ENCODE assay signal across 17 mouse cellular contexts in the genomic region with DNA sequence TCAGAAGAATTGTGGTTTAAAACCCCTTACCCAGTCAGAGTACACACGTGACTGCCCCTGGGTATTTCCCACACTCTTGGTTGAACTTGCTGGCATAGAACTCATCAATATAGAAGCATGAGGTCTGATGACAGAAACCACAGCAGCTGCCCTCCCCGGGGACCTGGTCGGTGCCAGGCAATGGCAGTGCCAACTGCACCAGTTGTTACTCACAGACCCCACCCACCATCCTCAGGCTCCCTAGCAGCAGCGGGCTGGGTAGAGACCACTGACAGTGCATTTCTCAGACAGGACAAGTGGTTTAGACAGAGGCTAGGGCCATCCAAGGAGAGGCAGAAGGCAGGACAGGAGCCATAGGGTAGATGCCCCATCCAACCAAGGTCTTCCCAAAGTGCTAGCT.
DNase-seq lines count a peak whose midpoint lies in the region; ATAC-seq and TF ChIP-seq lines count a peak whose summit lies in the region.
"Had no signal": no experiment of that assay in that cellular context is flagged by ENCODE, and none has a peak within 500 bp of the region (broad histone marks: within the 10 kb centered on the region; RNA-seq: fewer than 3 reads in every experiment).

No protein-coding gene starts in this region.

- H3K9ac ChIP-seq in hindbrain, embryonic 11.5 days (ENCODE audit: low read depth, low read length) = no peak overlapping the region
- H3K9ac ChIP-seq in hindbrain, postnatal 0 days (replicated peaks; ENCODE audit: low read length) = no peak overlapping the region
- H3K9ac ChIP-seq: embryonic facial prominence, embryonic 12.5 days; limb, embryonic 12.5 days; liver, embryonic 13.5 days; lung, embryonic 15.5 days had no signal

- ATAC-seq in hindbrain, embryonic 11.5 days (ENCODE audit: low FRiP score) = no peak
- peak; percentile 55; the same call in 1 of the 2 replicates for ATAC-seq in hindbrain, postnatal 0 days
- ATAC-seq: intestine, embryonic 16.5 days had no signal

- intact Hi-C loops in heart, postnatal 25 days (cut with DNase I) = no loop called here

- no peak for DNase-seq in hindbrain, embryonic 10.5 days (ENCODE audit: low spot score)
- no peak for DNase-seq in hindbrain, embryonic 11.5 days (ENCODE audit: low spot score)
- DNase-seq in brain, embryonic 14.5 days (ENCODE audit: low read depth) = peak; percentile 38
- DNase-seq in hindbrain, postnatal 0 days (ENCODE audit: low spot score) = peak; percentile 61
- peak; percentile 2 for DNase-seq in splenic B cell, adult 2 months (ENCODE audit: low read depth, low spot score)
- no peak for DNase-seq in heart, postnatal 25 days (ENCODE audit: low spot score)
- DNase-seq in adrenal gland, adult (ENCODE audit: inconsistent age in 2 of 2, low spot score in 1 of 2) = no peak
- DNase-seq: adrenal gland, postnatal 10 days; cerebellum, adult 11-12 months; heart, postnatal 36 days; layer of hippocampus, postnatal 36 days; liver, embryonic 13.5 days had no signal

- H3K27me3 ChIP-seq in hindbrain, embryonic 10.5 days (ENCODE audit: insufficient read depth, poor library complexity, severe bottlenecking) = peaks cover 87% of the 10 kb centered on the region
- peaks cover 11% of the 10 kb centered on the region; the same call in 1 of the 2 replicates for H3K27me3 ChIP-seq in hindbrain, embryonic 11.5 days (ENCODE audit: control insufficient read depth, insufficient read depth, low read length)
- H3K27me3 ChIP-seq in hindbrain, postnatal 0 days (ENCODE audit: insufficient read depth, low read length) = peaks cover 5% of the 10 kb centered on the region; the same call in 1 of the 2 replicates
- peaks cover 1% of the 10 kb centered on the region; the same call in 1 of the 2 replicates for H3K27me3 ChIP-seq in splenic B cell, adult 2 months (ENCODE audit: control insufficient read depth, insufficient read depth, low read length, poor library complexity, severe bottlenecking)

- 85% methylated on average over 4 of the region's 4 CpGs for WGBS in hindbrain, embryonic 10.5 days
- WGBS in hindbrain, embryonic 11.5 days = 76% methylated on average over 4 of the region's 4 CpGs
- WGBS in hindbrain, postnatal 0 days = 46% methylated on average over 4 of the region's 4 CpGs

- peak overlapping the region; percentile 70; the same call in 1 of the 2 replicates for H3K27ac ChIP-seq in hindbrain, embryonic 10.5 days
- no peak overlapping the region for H3K27ac ChIP-seq in hindbrain, embryonic 11.5 days (ENCODE audit: low read depth, low read length)
- H3K27ac ChIP-seq in hindbrain, postnatal 0 days = no peak overlapping the region
- H3K27ac ChIP-seq: embryonic facial prominence, embryonic 12.5 days; heart, embryonic 10.5 days; limb, embryonic 12.5 days; liver, embryonic 13.5 days; lung, embryonic 15.5 days had no signal

- peaks cover 44% of the 10 kb centered on the region for H3K4me1 ChIP-seq in hindbrain, embryonic 10.5 days (replicated peaks)
- peaks cover 5% of the 10 kb centered on the region; the same call in 1 of the 2 replicates for H3K4me1 ChIP-seq in hindbrain, embryonic 11.5 days (replicated peaks; ENCODE audit: control insufficient read depth, insufficient read depth, low read length)
- H3K4me1 ChIP-seq in hindbrain, postnatal 0 days (ENCODE audit: insufficient read depth, low read length) = peaks cover 8% of the 10 kb centered on the region
- H3K4me1 ChIP-seq: limb, embryonic 12.5 days; liver, embryonic 13.5 days; lung, embryonic 15.5 days had no signal

- no peak for TF ChIP-seq POLR2A in brain, embryonic 14.5 days (IDR thresholded peaks at IDR 0.05; ENCODE audit: borderline replicate concordance, extremely low read depth, insufficient read depth, insufficient read length, poor library complexity, severe bottlenecking)

- peaks cover 12% of the 10 kb centered on the region for H3K9me3 ChIP-seq in hindbrain, embryonic 10.5 days
- no peaks in the 10 kb centered on the region for H3K9me3 ChIP-seq in hindbrain, embryonic 11.5 days (ENCODE audit: control insufficient read depth, low read length)
- 0 out of 2 replicates have a peak, but pooled peaks cover 3% of the 10 kb centered on the region for H3K9me3 ChIP-seq in hindbrain, postnatal 0 days (ENCODE audit: low read length)
- H3K9me3 ChIP-seq: liver, embryonic 13.5 days; lung, embryonic 15.5 days had no signal

- TF ChIP-seq CTCF in brain, embryonic 14.5 days (IDR thresholded peaks at IDR 0.05; ENCODE audit: borderline replicate concordance, extremely low read depth, insufficient read depth, insufficient read length) = no peak
- no peak for TF ChIP-seq CTCF in hindbrain, postnatal 0 days (IDR thresholded peaks at IDR 0.05; ENCODE audit: low read depth)

- H3K4me3 ChIP-seq in hindbrain, embryonic 10.5 days = no peak overlapping the region
- H3K4me3 ChIP-seq in hindbrain, embryonic 11.5 days (ENCODE audit: low read depth, low read length) = no peak overlapping the region
- no peak overlapping the region for H3K4me3 ChIP-seq in hindbrain, postnatal 0 days (ENCODE audit: low read length)
- H3K4me3 ChIP-seq: embryonic facial prominence, embryonic 12.5 days; heart, embryonic 10.5 days; limb, embryonic 12.5 days; liver, embryonic 13.5 days; lung, embryonic 15.5 days had no signal

- H3K4me2 ChIP-seq in hindbrain, embryonic 11.5 days (replicated peaks; ENCODE audit: low read depth, low read length) = no peak overlapping the region
- no peak overlapping the region for H3K4me2 ChIP-seq in hindbrain, postnatal 0 days (ENCODE audit: low read depth, low read length)
- H3K4me2 ChIP-seq: embryonic facial prominence, embryonic 12.5 days; limb, embryonic 12.5 days; liver, embryonic 13.5 days; lung, embryonic 15.5 days had no signal

- H3K36me3 ChIP-seq in hindbrain, embryonic 10.5 days = no peaks in the 10 kb centered on the region
- no peaks in the 10 kb centered on the region for H3K36me3 ChIP-seq in hindbrain, embryonic 11.5 days (ENCODE audit: control insufficient read depth, insufficient read depth, low read length)
- H3K36me3 ChIP-seq in hindbrain, postnatal 0 days (ENCODE audit: insufficient read depth, low read length) = no peaks in the 10 kb centered on the region
- H3K36me3 ChIP-seq in splenic B cell, adult 2 months (ENCODE audit: control insufficient read depth, insufficient read depth, low read length, poor library complexity, severe bottlenecking) = no peaks in the 10 kb centered on the region
- H3K36me3 ChIP-seq: embryonic facial prominence, embryonic 12.5 days; heart, embryonic 10.5 days; limb, embryonic 12.5 days; liver, embryonic 13.5 days; lung, embryonic 15.5 days had no signal

Comparison
In these comparisons a context has a peak if more than half of its experiments do, and no peak if none do; other contexts are left out.
1. DNase-seq: peak in brain, embryonic 14.5 days (single experiment), hindbrain, postnatal 0 days (single experiment) and splenic B cell, adult 2 months (single experiment); none in hindbrain, embryonic 10.5 days (single experiment), hindbrain, embryonic 11.5 days (single experiment), heart, postnatal 25 days (single experiment) and adrenal gland, adult (0 of 2).